In genomic region chr9:5296354-5297237, GRCm38 (mm10) we compare ENCODE assay signal across 19 mouse cellular contexts. TPM values are rescaled to one million over a fixed set of nuclear protein-coding genes. Genes with fewer than 3 reads are reported as not detected.
"Had no signal": no experiment of that assay in that cellular context is flagged by ENCODE, and none has a peak within 500 bp of the region (broad histone marks: within the 10 kb centered on the region; RNA-seq: fewer than 3 reads in every experiment).

No protein-coding gene starts in this region.

- DNase-seq: lung, adult 18-20 months; lung, embryonic 14.5 days; lung, postnatal 10 days; lung, postnatal 4 days; midbrain, embryonic 14.5 days; right cerebral cortex, postnatal 14 days; right cerebral cortex, postnatal 4 days; thymus, adult 2 months; thymus, postnatal 25 days; thymus, postnatal 4 days had no signal

- ATAC-seq: liver, embryonic 12.5 days had no signal

- H3K9me3 ChIP-seq: liver, embryonic 12.5 days; midbrain, embryonic 10.5 days; neural tube, embryonic 13.5 days; neural tube, embryonic 15.5 days; stomach, embryonic 15.5 days had no signal

- H3K27ac ChIP-seq: liver, embryonic 12.5 days; liver, embryonic 14.5 days; midbrain, embryonic 10.5 days; neural tube, embryonic 13.5 days; neural tube, embryonic 15.5 days; stomach, embryonic 15.5 days; stomach, postnatal 0 days had no signal

- H3K4me1 ChIP-seq: liver, embryonic 12.5 days; midbrain, embryonic 10.5 days; neural tube, embryonic 13.5 days; neural tube, embryonic 15.5 days; stomach, embryonic 15.5 days had no signal

- H3K4me3 ChIP-seq: liver, embryonic 12.5 days; midbrain, embryonic 10.5 days; myocyte; neural tube, embryonic 13.5 days; neural tube, embryonic 15.5 days; stomach, embryonic 15.5 days had no signal

- H3K9ac ChIP-seq: liver, embryonic 12.5 days; liver, embryonic 14.5 days; lung, embryonic 14.5 days; neural tube, embryonic 13.5 days; neural tube, embryonic 15.5 days; stomach, embryonic 15.5 days had no signal

- H3K36me3 ChIP-seq: liver, embryonic 12.5 days; midbrain, embryonic 10.5 days; neural tube, embryonic 13.5 days; neural tube, embryonic 15.5 days; stomach, embryonic 15.5 days had no signal

- H3K27me3 ChIP-seq: liver, embryonic 12.5 days; neural tube, embryonic 13.5 days; neural tube, embryonic 15.5 days; stomach, embryonic 15.5 days had no signal

- H3K4me2 ChIP-seq: liver, embryonic 12.5 days; lung, embryonic 14.5 days; neural tube, embryonic 13.5 days; neural tube, embryonic 15.5 days; stomach, embryonic 15.5 days had no signal

RNA-seq across cellular contexts. Expression of gene Casp4, which starts 12.0 kb away (rescaled TPM):
- polyA plus RNA-seq: midbrain, embryonic 10.5 days; neural tube, embryonic 11.5 days had no signal

RNA-seq across cellular contexts. Expression of gene Casp12, which starts 48.6 kb away (rescaled TPM):
- polyA plus RNA-seq: liver, embryonic 12.5 days; midbrain, embryonic 10.5 days; neural tube, embryonic 11.5 days had no signal
